Mouse (Mus musculus) forebrain, embryonic 16.5 days (tissue): Measurements from ENCODE around the gene Cdon. TPM values are rescaled to one million over a fixed set of nuclear protein-coding genes. Genes with fewer than 3 reads are reported as not detected.

ENCODE experiments used
- ATAC-seq: fragments of 200-750 bp; cut with Nextera tagmentation; 2 replicates; pipeline ENCODE4 v1.8.0; 2017; ENCODE audit warnings: mild to moderate bottlenecking, moderate library complexity
- H3K27ac ChIP-seq: fragments of 300-500 bp; sonication (generic); 2 replicates; pipeline ENCODE4 v1.5.1; 2014; ENCODE audit warnings: low read length, control low read depth
- H3K27me3 ChIP-seq: fragments of 300-500 bp; sonication (generic); replicated peaks from 2 replicates; pipeline ENCODE4 v1.6.1; 2014; ENCODE audit warnings: low read length; ENCODE audit not compliant: control insufficient read depth, insufficient read depth
- H3K36me3 ChIP-seq: fragments of 300-500 bp; sonication (generic); 2 replicates; pipeline ENCODE4 v1.6.1; 2014; ENCODE audit not compliant: control insufficient read depth, insufficient read depth
- H3K4me1 ChIP-seq: fragments of 300-500 bp; sonication (generic); replicated peaks from 2 replicates; pipeline ENCODE4 v1.6.1; 2014; ENCODE audit warnings: low read length; ENCODE audit not compliant: control insufficient read depth, insufficient read depth
- H3K4me2 ChIP-seq: fragments of 300-500 bp; sonication (generic); 2 replicates; pipeline ENCODE4 v1.6.1; 2014; ENCODE audit warnings: mild to moderate bottlenecking, low read length, control low read depth
- H3K4me3 ChIP-seq: fragments of 300-500 bp; sonication (generic); replicated peaks from 2 replicates; pipeline ENCODE4 v1.5.1; 2014; ENCODE audit warnings: mild to moderate bottlenecking, low read length, control low read depth
- H3K9ac ChIP-seq: fragments of 300-500 bp; sonication (generic); replicated peaks from 2 replicates; pipeline ENCODE4 v1.6.1; 2014; ENCODE audit warnings: low read depth, low read length, control low read depth
- H3K9me3 ChIP-seq: fragments of 300-500 bp; sonication (generic); 2 replicates; pipeline ENCODE4 v1.6.1; 2016; ENCODE audit warnings: low read length; ENCODE audit not compliant: control insufficient read depth
- WGBS: fragments of 180-500 bp; shearing (Covaris S2); extraction: QIAGEN DNeasy Blood & Tissue Kit; methylation state at CpG from one replicate; pipeline ENCODE4 v1.1.7; 2014; 5-methylcytosine and 5-hydroxymethylcytosine counted together
- polyA plus RNA-seq: library from polyadenylated mRNA; unstranded; fragments of >200 nt; fragmentation: Nextera tagmentation; extraction: Ambion mirVana; gene quantifications from 2 replicates; pipeline ENCODE4 v1.2.1, GENCODE M21; 2015

The Cdon gene
- polyA plus RNA-seq, 1 experiment from 2014 or later, result 12.3 TPM

- Histone ChIP-seq H3K9ac (no peak overlapping the region; the same call in 1 of the 2 replicates), H3K4me2 (peak overlapping the region; percentile 22; the same call in 1 of the 2 replicates), H3K36me3 (no peaks in the 10 kb centered on the region), H3K27me3 (no peaks in the 10 kb centered on the region), H3K4me1 (peaks cover 36% of the 10 kb centered on the region), H3K4me3 (no peak overlapping the region), H3K9me3 (no peaks in the 10 kb centered on the region), H3K27ac (peak overlapping the region; percentile 64)
- WGBS, result 9% methylated on average over 13 of the region's 13 CpGs
- 0 out of 2 replicates have a peak, but pooled peaks have one; percentile 7 for ATAC-seq
Observed at GRCm38 (mm10) chr9:35405038-35405905, 15.7 kb upstream of the Cdon start.

DNA sequence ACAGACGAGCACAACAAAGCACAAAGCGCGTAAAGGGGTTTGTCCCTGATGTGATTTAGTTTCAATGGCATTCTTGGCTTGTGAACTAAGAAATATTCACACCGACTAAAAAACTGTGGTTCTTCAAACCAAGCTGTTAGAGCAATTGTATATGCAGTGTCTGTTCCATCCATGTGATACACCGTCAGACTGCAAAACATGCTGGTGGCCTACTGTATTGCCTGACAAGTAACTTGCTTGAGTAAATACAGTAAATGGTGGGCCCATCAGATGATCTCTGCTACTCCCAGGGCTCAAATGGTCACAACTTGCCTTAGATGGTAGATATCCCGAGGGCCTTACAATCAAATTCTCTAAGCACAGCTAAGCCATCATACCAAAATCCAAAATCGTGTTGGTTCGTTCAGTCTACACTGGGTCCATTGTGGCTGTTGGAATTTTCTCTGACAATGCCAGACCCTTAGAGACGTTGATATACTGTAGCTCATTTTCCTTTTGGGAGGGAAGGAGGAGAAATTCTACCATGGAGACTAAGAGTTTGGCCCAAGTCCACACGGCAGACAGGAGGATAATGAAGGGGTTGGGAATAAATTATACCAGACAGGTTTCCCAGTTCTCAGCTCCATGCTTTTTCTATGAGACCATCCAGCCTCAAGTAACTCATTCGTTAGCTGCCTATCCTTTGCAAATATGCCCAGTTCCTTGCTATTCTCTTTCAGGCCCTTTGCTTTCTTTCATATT lies 9.5 kb upstream of the Cdon start:
- H3K27ac ChIP-seq, result peak overlapping the region; percentile 46
- H3K9ac ChIP-seq, result no peak overlapping the region
- ATAC-seq, result peak; percentile 88
- H3K4me1 ChIP-seq, result peaks cover 6% of the 10 kb centered on the region; the same call in 1 of the 2 replicates
- no peaks in the 10 kb centered on the region for H3K27me3 ChIP-seq
- 22% methylated on average over 11 of the region's 11 CpGs for WGBS
- H3K4me2 ChIP-seq, result peak overlapping the region; percentile 5; the same call in 1 of the 2 replicates
- no peaks in the 10 kb centered on the region for H3K9me3 ChIP-seq
- no peaks in the 10 kb centered on the region for H3K36me3 ChIP-seq
- no peak overlapping the region for H3K4me3 ChIP-seq

GRCm38 (mm10) chr9:35411975-35412374 lies 9.0 kb upstream of the Cdon start:
- Histone ChIP-seq H3K4me2 (peak overlapping the region; percentile 5; the same call in 1 of the 2 replicates), H3K9me3 (no peaks in the 10 kb centered on the region), H3K4me1 (peaks cover 6% of the 10 kb centered on the region; the same call in 1 of the 2 replicates), H3K4me3 (no peak overlapping the region), H3K27ac (peak overlapping the region; percentile 35), H3K36me3 (no peaks in the 10 kb centered on the region), H3K27me3 (no peaks in the 10 kb centered on the region), H3K9ac (no peak overlapping the region)
- peak; percentile 58 for ATAC-seq
- 17% methylated on average over 7 of the region's 7 CpGs for WGBS

- peak overlapping the region; percentile 97 for H3K27ac ChIP-seq
- peaks cover 30% of the 10 kb centered on the region for H3K4me1 ChIP-seq
- peak; percentile 65 for ATAC-seq
- peak overlapping the region; percentile 62 for H3K4me2 ChIP-seq
- peak overlapping the region; percentile 99 for H3K9ac ChIP-seq
- peak overlapping the region; percentile 90 for H3K4me3 ChIP-seq
- no peaks in the 10 kb centered on the region for H3K27me3 ChIP-seq
- H3K9me3 ChIP-seq, result no peaks in the 10 kb centered on the region
- 0% methylated on average over 33 of the region's 35 CpGs for WGBS
- H3K36me3 ChIP-seq, result no peaks in the 10 kb centered on the region
Observed at GRCm38 (mm10) chr9:35421730-35422235, 855 bp downstream of the Cdon start.

DNA sequence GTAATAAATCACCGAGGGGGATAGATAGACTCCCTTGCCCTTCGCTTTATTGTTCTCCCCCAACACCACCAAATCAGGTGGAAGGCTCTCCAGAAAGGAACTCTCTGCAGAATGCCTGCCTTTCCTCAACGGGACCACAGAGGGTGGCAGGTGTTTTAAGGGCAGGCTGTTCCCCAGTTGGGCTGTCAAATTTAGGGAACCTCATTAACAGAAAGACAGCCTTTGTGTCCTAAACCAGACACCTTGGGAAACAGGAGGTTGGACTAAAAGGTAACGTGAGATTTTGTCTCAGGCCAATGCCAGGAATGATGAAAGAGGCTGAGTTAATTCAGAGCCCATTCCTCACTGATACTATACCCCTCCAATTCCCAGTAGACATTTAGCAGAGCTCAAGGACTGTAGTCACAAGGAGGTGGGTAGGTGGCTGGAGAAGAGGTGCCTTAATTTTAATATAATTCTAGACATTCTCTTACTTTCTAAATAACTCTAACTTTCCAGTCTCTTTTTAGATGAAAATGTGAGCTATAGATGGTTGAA lies 1.5 kb downstream of the Cdon start:
- WGBS, result 3% methylated on average over 4 of the region's 4 CpGs
- H3K4me3 ChIP-seq, result peak overlapping the region; percentile 90
- no peak for ATAC-seq

DNA sequence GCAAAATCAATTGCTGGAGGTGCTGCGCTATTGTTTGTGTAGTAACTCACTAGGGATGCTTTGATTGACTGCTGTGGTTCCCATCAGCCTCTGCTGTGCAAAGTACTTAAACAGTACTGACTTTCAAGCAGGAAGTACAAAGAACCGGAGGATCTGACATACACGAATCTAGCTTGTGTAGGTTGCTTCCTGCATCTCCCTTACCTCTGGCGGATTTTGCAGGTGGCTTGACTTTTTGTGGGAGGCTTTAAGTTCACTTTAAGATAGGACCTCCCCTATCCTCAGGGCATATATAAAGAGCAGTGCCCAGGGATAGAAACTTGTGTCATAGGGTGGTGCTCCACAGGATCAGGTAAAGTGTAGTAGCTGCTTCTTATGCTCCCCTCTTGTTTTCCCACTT lies 2.3 kb downstream of the Cdon start:
- Histone ChIP-seq H3K27ac (peak overlapping the region; percentile 34), H3K4me3 (peak overlapping the region; percentile 90), H3K9ac (peak overlapping the region; percentile 53), H3K4me1 (peaks cover 35% of the 10 kb centered on the region), H3K36me3 (no peaks in the 10 kb centered on the region), H3K27me3 (no peaks in the 10 kb centered on the region), H3K4me2 (peak overlapping the region; percentile 62), H3K9me3 (no peaks in the 10 kb centered on the region)
- ATAC-seq, result no peak
- 7% methylated on average over 4 of the region's 4 CpGs for WGBS

More for the DNA sequence above, 1.5 kb downstream of the Cdon start:
- H3K9me3 ChIP-seq, result no peaks in the 10 kb centered on the region
- peaks cover 33% of the 10 kb centered on the region for H3K4me1 ChIP-seq
- no peaks in the 10 kb centered on the region for H3K36me3 ChIP-seq
- peak overlapping the region; percentile 97 for H3K27ac ChIP-seq
- peak overlapping the region; percentile 99 for H3K9ac ChIP-seq
- no peaks in the 10 kb centered on the region for H3K27me3 ChIP-seq
- peak overlapping the region; percentile 62 for H3K4me2 ChIP-seq

GRCm38 (mm10) chr9:35424671-35425070 lies 3.7 kb downstream of the Cdon start:
- Histone ChIP-seq H3K4me2 (peak overlapping the region; percentile 50), H3K27me3 (no peaks in the 10 kb centered on the region), H3K4me1 (peaks cover 38% of the 10 kb centered on the region), H3K27ac (peak overlapping the region; percentile 76), H3K36me3 (no peaks in the 10 kb centered on the region), H3K4me3 (peak overlapping the region; percentile 45), H3K9me3 (no peaks in the 10 kb centered on the region), H3K9ac (peak overlapping the region; percentile 36)
- 3% methylated on average over 8 of the region's 8 CpGs for WGBS
- ATAC-seq, result peak; percentile 60

GRCm38 (mm10) chr9:35430476-35430875 lies 9.5 kb downstream of the Cdon start:
- H3K36me3 ChIP-seq, result no peaks in the 10 kb centered on the region
- no peak overlapping the region for H3K4me3 ChIP-seq
- no peak for ATAC-seq
- H3K4me1 ChIP-seq, result peaks cover 50% of the 10 kb centered on the region
- peak overlapping the region; percentile 1 for H3K4me2 ChIP-seq
- H3K27me3 ChIP-seq, result no peaks in the 10 kb centered on the region
- no peaks in the 10 kb centered on the region for H3K9me3 ChIP-seq
- H3K9ac ChIP-seq, result no peak overlapping the region
- WGBS, result 57% methylated on average over 8 of the region's 8 CpGs
- H3K27ac ChIP-seq, result no peak overlapping the region
